Mouse (Mus musculus): Measurements from ENCODE around the gene Avpi1. TPM values are rescaled to one million over a fixed set of nuclear protein-coding genes. Genes with fewer than 3 reads are reported as not detected.
A peak's percentile ranks its signal among the peaks of the same experiment; 100 is the strongest.
"Not testable (repeated sequence)": the region's sequence is repeated elsewhere in the genome, so short reads cannot be mapped to it uniquely, and the experiment has no call there.

Gene Avpi1
- polyA plus RNA-seq, 1 experiment from 2014 or later: 5.1 TPM

DNA sequence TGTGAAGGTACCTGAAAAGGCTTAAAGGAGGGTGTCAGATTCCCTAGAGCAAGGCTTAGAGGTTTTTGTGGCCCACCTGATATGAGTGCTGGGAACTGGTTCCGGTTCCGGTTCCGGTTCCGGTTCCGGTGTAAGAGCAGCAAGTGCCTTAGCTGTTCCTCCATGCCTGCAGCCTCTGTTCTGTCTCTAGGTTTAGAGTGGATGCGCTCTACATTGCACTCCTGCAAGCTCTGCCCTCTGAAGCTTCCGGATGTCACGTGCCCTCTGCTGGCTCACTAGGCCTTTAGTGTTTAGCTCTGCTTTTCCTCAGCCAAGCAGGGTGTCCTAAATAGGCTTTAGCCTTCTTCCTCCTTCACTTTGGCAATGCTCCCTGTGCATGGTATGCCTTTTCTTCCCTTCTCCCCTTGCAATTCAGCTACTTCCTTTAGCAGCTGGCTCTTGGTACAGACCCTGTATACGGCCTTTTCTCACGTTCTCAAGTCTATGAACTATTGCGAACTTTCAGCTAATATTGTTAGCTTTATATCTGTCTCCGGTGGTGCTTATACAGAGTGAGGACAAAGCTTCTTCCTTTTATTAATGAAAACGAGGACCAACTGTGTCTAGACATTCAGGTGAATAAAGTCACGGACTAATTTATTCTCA is 39.6 kb downstream of the Avpi1 start:
- 26% methylated on average over 14 of the region's 14 CpGs for WGBS
- H3K36me3 ChIP-seq: peaks cover 5% of the 10 kb centered on the region; the same call in 1 of the 2 replicates
- H3K9me3 ChIP-seq: no peaks in the 10 kb centered on the region
- H3K4me3 ChIP-seq (replicated peaks): peak overlapping the region; percentile 91
- peak overlapping the region; percentile 28; the same call in 1 of the 2 replicates for H3K9ac ChIP-seq (replicated peaks)
- no peaks in the 10 kb centered on the region for H3K27me3 ChIP-seq
- H3K4me2 ChIP-seq (replicated peaks): peak overlapping the region; percentile 68
- H3K4me1 ChIP-seq (replicated peaks): peaks cover 37% of the 10 kb centered on the region
- ATAC-seq: no peak
- peak overlapping the region; percentile 80 for H3K27ac ChIP-seq

DNA sequence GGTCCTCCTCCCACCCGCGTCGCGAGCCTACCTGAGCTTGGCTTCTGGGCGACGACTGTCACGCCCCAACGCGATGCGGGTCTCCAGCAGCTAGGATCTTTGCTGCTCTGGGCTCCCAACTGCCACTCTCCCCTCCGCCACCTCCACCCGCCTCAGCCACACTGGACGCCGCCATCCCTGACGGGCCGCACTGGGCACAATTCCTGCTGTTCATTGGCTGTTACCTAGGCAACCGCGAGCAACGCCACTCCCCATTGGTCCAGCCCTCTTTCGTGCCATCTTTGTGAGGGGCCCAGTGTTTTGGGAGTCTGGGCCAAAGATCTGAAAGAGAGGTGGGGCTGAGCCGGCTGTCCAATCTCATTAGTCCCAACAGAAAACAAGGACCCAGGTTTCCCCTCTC is 42.7 kb downstream of the Avpi1 start, which contains the start of gene Morn4:
Morn4 (minus strand) TSS at position 192 of the 400 bp plus-strand sequence.
- H3K4me2 ChIP-seq (replicated peaks): peak within 1 kb of the TSS; percentile 85
- peak within 1 kb of the TSS; percentile 89 for H3K4me3 ChIP-seq (replicated peaks)
- no peaks in the 10 kb centered on the region for H3K9me3 ChIP-seq
- H3K27ac ChIP-seq: peak within 1 kb of the TSS; percentile 74
- peak; percentile 81 for ATAC-seq
- H3K4me1 ChIP-seq (replicated peaks): peaks cover 23% of the 10 kb centered on the region
- peak within 1 kb of the TSS; percentile 84 for H3K9ac ChIP-seq (replicated peaks)
- no peaks in the 10 kb centered on the region; the same call in 1 of the 2 replicates for H3K36me3 ChIP-seq
- no peaks in the 10 kb centered on the region for H3K27me3 ChIP-seq
- under 1% methylated on average over 21 of the region's 21 CpGs for WGBS

DNA sequence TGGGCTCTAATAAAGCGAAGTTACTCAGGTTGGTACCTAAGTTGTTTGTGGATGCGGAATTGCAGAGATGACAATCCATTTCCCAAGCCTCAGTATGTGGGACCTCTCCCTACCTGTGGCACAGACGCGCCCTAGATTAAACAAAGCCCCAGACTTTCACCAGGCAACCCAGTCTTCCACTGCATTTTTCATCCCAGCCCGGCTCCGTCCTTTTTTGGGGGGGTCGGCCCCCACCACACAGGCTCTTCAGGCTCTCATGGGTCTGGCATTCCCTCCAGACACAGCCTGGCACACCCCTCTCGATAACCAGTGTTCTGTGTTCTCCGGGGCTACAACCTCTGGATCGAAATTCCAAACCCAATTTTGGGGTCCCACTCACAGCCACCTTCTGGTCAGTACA is 43.2 kb downstream of the Avpi1 start:
- Histone ChIP-seq H3K9me3 (no peaks in the 10 kb centered on the region), H3K36me3 (no peaks in the 10 kb centered on the region; the same call in 1 of the 2 replicates), H3K27me3 (no peaks in the 10 kb centered on the region), H3K9ac (replicated peaks) (peak overlapping the region; percentile 84), H3K27ac (peak overlapping the region; percentile 74), H3K4me1 (replicated peaks) (peaks cover 19% of the 10 kb centered on the region), H3K4me2 (replicated peaks) (peak overlapping the region; percentile 85), H3K4me3 (replicated peaks) (peak overlapping the region; percentile 89)
- no peak for ATAC-seq
- 5% methylated on average over 10 of the region's 10 CpGs for WGBS

DNA sequence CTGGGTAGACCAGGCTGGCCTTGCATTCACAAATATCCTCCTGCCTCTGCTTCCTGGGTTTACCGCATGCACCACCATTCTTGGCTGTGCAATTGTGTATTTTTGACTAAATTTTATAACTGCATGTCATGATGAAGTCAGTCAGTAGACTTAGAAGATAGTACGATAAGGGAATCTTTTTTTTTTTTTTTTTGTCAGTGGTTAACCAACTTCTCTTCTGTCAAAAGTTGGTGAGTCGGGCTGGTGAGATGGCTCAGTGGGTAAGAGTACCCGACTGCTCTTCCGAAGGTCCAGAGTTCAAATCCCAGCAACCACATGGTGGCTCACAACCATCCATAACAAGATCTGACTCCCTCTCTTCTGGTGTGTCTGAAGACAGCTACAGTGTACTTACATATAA is 47.2 kb downstream of the Avpi1 start:
- not testable (repeated sequence) for H3K9ac ChIP-seq (replicated peaks); H3K27ac ChIP-seq; H3K9me3 ChIP-seq; H3K4me2 ChIP-seq (replicated peaks); H3K4me3 ChIP-seq (replicated peaks); H3K27me3 ChIP-seq; H3K4me1 ChIP-seq (replicated peaks); ATAC-seq
- WGBS: 97% methylated on average over 5 of the region's 5 CpGs
- peaks cover 25% of the 10 kb centered on the region for H3K36me3 ChIP-seq

DNA sequence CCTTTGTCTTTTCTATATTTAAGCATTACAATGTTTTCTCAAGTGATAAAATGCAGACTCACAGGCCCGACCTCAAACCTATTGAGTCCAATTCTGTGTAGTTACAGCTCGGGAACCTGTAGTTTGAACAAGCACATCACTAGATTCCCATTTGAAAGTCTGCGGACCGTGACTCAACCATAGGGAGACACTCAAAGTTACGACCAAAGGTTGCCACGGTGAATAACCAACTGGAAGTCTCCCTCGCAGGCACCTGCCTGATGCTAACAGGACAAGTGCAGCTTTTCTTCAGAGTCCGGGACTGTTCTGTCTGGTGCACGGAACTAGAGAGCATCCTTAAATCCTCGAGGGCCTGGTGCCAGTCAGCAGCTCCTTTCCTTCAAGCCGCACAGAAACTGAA is 48.4 kb downstream of the Avpi1 start:
- no peak for ATAC-seq
- H3K4me1 ChIP-seq (replicated peaks): peaks cover 2% of the 10 kb centered on the region
- no peak overlapping the region for H3K27ac ChIP-seq
- WGBS: 73% methylated on average over 11 of the region's 11 CpGs
- H3K4me2 ChIP-seq (replicated peaks): no peak overlapping the region
- H3K4me3 ChIP-seq (replicated peaks): no peak overlapping the region
- no peaks in the 10 kb centered on the region for H3K9me3 ChIP-seq
- peaks cover 36% of the 10 kb centered on the region for H3K36me3 ChIP-seq
- no peak overlapping the region for H3K9ac ChIP-seq (replicated peaks)
- H3K27me3 ChIP-seq: no peaks in the 10 kb centered on the region

DNA sequence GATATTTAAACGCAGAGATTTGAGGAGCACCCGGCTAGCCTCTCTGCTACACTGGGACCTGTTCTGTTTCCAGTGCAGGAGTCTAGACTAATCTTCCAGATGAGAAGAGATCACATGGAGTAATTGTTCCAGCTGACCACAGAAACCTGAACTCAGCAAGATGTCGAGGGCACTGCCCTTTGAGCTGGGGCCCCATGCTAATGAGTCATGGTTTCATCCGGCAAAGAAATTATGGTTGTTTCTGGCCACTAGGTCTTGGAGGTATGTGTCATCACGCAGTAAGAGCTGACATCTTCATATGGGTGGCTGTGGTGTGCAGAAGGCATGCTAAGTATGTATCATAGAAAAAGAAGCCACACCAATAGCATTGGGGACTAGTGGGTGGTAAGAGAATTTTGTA is 48.9 kb downstream of the Avpi1 start:
- WGBS: 79% methylated on average over 5 of the region's 5 CpGs
- no peaks in the 10 kb centered on the region for H3K4me1 ChIP-seq (replicated peaks)
- H3K27ac ChIP-seq: no peak overlapping the region
- peaks cover 42% of the 10 kb centered on the region for H3K36me3 ChIP-seq
- H3K9me3 ChIP-seq: no peaks in the 10 kb centered on the region
- no peak overlapping the region for H3K4me2 ChIP-seq (replicated peaks)
- no peaks in the 10 kb centered on the region for H3K27me3 ChIP-seq
- H3K4me3 ChIP-seq (replicated peaks): no peak overlapping the region
- no peak for ATAC-seq
- no peak overlapping the region for H3K9ac ChIP-seq (replicated peaks)

DNA sequence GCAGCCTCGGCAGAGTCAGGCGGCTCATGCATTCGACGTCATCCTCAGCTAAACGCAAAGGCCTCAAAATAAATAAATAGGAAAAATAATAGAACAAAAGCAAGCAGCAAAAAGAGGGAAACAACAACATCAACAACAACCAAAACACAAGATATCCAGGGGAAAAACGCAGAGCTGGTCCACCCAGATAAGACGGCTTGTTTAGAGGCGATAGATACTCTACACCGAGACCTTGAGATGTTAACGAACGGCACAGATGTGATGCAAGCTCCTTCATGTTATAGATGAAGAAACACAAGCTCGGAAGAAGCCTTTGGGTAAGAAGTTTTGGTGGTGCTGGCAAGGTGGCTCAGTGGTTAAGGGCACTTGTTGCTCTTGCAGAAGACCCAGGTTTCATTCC is 49.9 kb downstream of the Avpi1 start:
- no peak for ATAC-seq
- H3K4me2 ChIP-seq (replicated peaks): no peak overlapping the region
- H3K4me1 ChIP-seq (replicated peaks): no peaks in the 10 kb centered on the region
- H3K9ac ChIP-seq (replicated peaks): no peak overlapping the region
- 97% methylated on average over 12 of the region's 12 CpGs for WGBS
- H3K9me3 ChIP-seq: no peaks in the 10 kb centered on the region
- H3K27ac ChIP-seq: no peak overlapping the region
- H3K4me3 ChIP-seq (replicated peaks): no peak overlapping the region
- no peaks in the 10 kb centered on the region for H3K27me3 ChIP-seq
- H3K36me3 ChIP-seq: peaks cover 51% of the 10 kb centered on the region

DNA sequence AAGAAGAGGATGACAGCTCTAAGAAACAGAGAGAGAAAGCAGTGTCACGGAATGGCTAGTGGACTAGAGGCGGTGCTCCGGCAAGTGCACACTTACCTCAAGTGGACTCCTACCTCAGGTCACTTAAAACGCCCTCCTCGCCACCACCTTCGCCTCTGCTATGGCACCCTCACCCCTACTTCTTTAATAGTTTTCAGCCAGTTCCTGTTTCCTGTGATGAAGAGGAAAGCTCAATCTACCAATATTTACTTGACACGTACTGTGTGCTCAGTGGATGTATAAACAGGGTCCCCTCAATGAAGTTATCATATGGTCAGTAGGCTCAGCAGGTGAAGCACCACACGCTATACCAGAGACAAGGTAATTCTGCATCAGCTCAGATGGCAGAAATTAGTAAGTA is 50.3 kb downstream of the Avpi1 start:
- H3K4me3 ChIP-seq (replicated peaks): no peak overlapping the region

DNA sequence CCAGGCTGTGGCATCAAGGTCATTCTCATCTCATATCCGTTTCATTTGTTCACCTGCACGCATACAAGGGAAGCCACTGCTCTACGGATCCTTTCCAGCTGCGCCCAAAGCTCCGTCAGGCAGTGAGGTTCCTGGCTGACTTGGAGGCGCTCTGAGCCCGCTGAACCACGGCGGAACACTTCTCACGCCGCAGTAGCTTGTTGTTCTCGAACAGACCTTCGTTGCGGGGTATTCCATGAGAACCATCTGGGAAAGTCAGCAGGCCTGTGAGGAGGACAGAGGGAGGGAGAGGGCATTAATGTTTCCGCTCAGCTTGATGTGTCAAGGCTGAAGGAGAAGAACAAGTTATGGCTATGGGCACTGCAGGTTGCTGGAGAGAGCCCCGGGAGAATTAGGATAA is 52.9 kb downstream of the Avpi1 start:
- no peak for ATAC-seq

More for the DNA sequence above, 50.3 kb downstream of the Avpi1 start:
- H3K9me3 ChIP-seq: no peaks in the 10 kb centered on the region
- no peaks in the 10 kb centered on the region for H3K4me1 ChIP-seq (replicated peaks)
- no peak overlapping the region for H3K4me2 ChIP-seq (replicated peaks)
- no peak overlapping the region for H3K9ac ChIP-seq (replicated peaks)
- H3K36me3 ChIP-seq: peaks cover 55% of the 10 kb centered on the region
- WGBS: 94% methylated on average over 8 of the region's 8 CpGs
- ATAC-seq: no peak
- no peaks in the 10 kb centered on the region for H3K27me3 ChIP-seq
- H3K27ac ChIP-seq: no peak overlapping the region

DNA sequence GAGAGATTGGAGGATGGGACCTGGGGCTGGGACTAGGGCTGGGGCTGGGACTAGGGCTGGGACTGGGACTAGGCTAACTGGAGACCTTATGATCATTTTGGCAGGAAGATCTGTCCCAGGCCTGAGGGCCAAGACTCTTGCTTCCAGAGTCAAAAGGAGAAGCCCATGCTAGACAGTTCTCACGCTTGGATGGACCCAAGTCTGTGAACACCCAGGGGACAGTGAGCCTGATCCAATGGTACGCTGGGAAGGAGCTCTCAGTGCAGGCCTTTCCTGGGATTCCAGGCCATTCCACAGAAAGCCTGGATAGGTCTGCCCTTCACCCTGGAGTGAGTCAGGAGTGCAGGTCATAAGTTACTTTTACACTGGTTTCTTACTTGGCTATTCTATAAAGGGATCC is 53.8 kb downstream of the Avpi1 start:
- no peaks in the 10 kb centered on the region for H3K9me3 ChIP-seq
- H3K9ac ChIP-seq (replicated peaks): no peak overlapping the region
- no peak overlapping the region for H3K4me3 ChIP-seq (replicated peaks)
- ATAC-seq: no peak
- H3K27me3 ChIP-seq: no peaks in the 10 kb centered on the region
- no peaks in the 10 kb centered on the region for H3K4me1 ChIP-seq (replicated peaks)
- 83% methylated on average over 2 of the region's 2 CpGs for WGBS
- no peak overlapping the region for H3K4me2 ChIP-seq (replicated peaks)
- no peak overlapping the region for H3K27ac ChIP-seq
- peaks cover 59% of the 10 kb centered on the region for H3K36me3 ChIP-seq

More for the DNA sequence above, 52.9 kb downstream of the Avpi1 start:
- Histone ChIP-seq H3K4me3 (replicated peaks) (no peak overlapping the region), H3K27me3 (no peaks in the 10 kb centered on the region), H3K27ac (no peak overlapping the region), H3K4me2 (replicated peaks) (no peak overlapping the region), H3K4me1 (replicated peaks) (no peaks in the 10 kb centered on the region), H3K36me3 (peaks cover 59% of the 10 kb centered on the region), H3K9ac (replicated peaks) (no peak overlapping the region), H3K9me3 (no peaks in the 10 kb centered on the region)
- 90% methylated on average over 16 of the region's 16 CpGs for WGBS
